In the genomic region with DNA sequence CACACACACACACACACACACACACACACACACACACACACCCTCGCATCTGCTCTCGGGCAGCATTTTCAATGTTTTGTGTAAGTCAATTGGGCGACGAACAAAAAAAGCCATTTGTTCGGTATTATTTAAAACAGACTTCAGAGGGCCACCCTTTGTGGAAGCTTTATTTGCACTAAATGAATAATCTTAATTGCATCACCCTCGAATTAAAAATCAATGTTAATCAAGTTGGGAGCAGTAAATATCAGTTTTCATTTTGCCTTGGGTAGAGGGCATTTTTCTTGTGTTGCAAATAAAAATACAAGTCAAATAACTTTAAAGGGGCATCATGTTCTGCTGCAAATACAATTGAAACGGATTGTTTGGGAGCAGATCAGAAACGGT, we compare ENCODE assay signal across 22 mouse cellular contexts. TPM values are rescaled to one million over a fixed set of nuclear protein-coding genes. Genes with fewer than 3 reads are reported as not detected.
DNase-seq lines count a peak whose midpoint lies in the region; ATAC-seq and TF ChIP-seq lines count a peak whose summit lies in the region.
"Had no signal": no experiment of that assay in that cellular context is flagged by ENCODE, and none has a peak within 500 bp of the region (broad histone marks: within the 10 kb centered on the region; RNA-seq: fewer than 3 reads in every experiment).

No protein-coding gene starts in this region.

- peaks cover 88% of the 10 kb centered on the region for H3K27me3 ChIP-seq in heart, embryonic 15.5 days
- H3K27me3 ChIP-seq in lung, embryonic 14.5 days (ENCODE audit: insufficient read depth, low read length), result peaks cover 93% of the 10 kb centered on the region
- peaks cover 41% of the 10 kb centered on the region for H3K27me3 ChIP-seq in ES-Bruce4 (ENCODE audit: control insufficient read depth, insufficient read depth, low read length, poor library complexity, severe bottlenecking)
- peaks cover 68% of the 10 kb centered on the region for H3K27me3 ChIP-seq in embryonic facial prominence, embryonic 11.5 days (ENCODE audit: control insufficient read depth, insufficient read depth, low read length)

- no peak overlapping the region for H3K27ac ChIP-seq in heart, embryonic 15.5 days
- H3K27ac ChIP-seq in lung, embryonic 14.5 days (ENCODE audit: low read depth), result no peak overlapping the region
- H3K27ac ChIP-seq in ES-Bruce4 (ENCODE audit: insufficient read depth, low read length), result no peak overlapping the region
- no peak overlapping the region for H3K27ac ChIP-seq in embryonic facial prominence, embryonic 11.5 days (replicated peaks; ENCODE audit: low read depth, low read length)
- H3K27ac ChIP-seq: gastrocnemius, adult 2 months; kidney, postnatal 0 days had no signal

- TF ChIP-seq POLR2A in lung, adult 2 months (IDR thresholded peaks at IDR 0.05; ENCODE audit: borderline replicate concordance, extremely low read depth, low read depth, low read length), result no peak
- TF ChIP-seq POLR2A in ES-Bruce4 (IDR thresholded peaks at IDR 0.05; ENCODE audit: insufficient read depth, low read length), result no peak

- no peak overlapping the region for H3K4me3 ChIP-seq in heart, embryonic 15.5 days
- no peak overlapping the region for H3K4me3 ChIP-seq in lung, embryonic 14.5 days (ENCODE audit: low read depth, low read length)
- H3K4me3 ChIP-seq in lung, adult 2 months (replicated peaks; ENCODE audit: extremely low read depth, low read depth, low read length), result no peak overlapping the region
- H3K4me3 ChIP-seq in ES-Bruce4 (ENCODE audit: low read depth, low read length), result peak overlapping the region; percentile 47; the same call in 1 of the 2 replicates
- no peak overlapping the region for H3K4me3 ChIP-seq in embryonic facial prominence, embryonic 11.5 days (ENCODE audit: low read depth, low read length)
- H3K4me3 ChIP-seq: gastrocnemius, adult 2 months had no signal

- H3K9ac ChIP-seq in heart, embryonic 15.5 days, result no peak overlapping the region
- H3K9ac ChIP-seq in lung, embryonic 14.5 days, result no peak overlapping the region
- no peak overlapping the region for H3K9ac ChIP-seq in ES-Bruce4 (ENCODE audit: low read depth, poor library complexity, severe bottlenecking)
- no peak overlapping the region for H3K9ac ChIP-seq in embryonic facial prominence, embryonic 11.5 days (replicated peaks; ENCODE audit: low read length)
- H3K9ac ChIP-seq: liver, postnatal 0 days had no signal

- WGBS in heart, embryonic 15.5 days, result 3% methylated on average over 8 of the region's 8 CpGs
- WGBS in lung, embryonic 14.5 days, result 1% methylated on average over 8 of the region's 8 CpGs
- 5% methylated on average over 8 of the region's 8 CpGs for WGBS in lung, adult 2 months
- WGBS in embryonic facial prominence, embryonic 11.5 days, result 1% methylated on average over 8 of the region's 8 CpGs

- no peak for TF ChIP-seq CTCF in lung, embryonic 14.5 days (IDR thresholded peaks at IDR 0.05; ENCODE audit: low read depth)
- TF ChIP-seq CTCF in lung, adult 2 months (IDR thresholded peaks at IDR 0.05; ENCODE audit: insufficient read depth, low read length), result no peak
- no peak for TF ChIP-seq CTCF in ES-Bruce4 (IDR thresholded peaks at IDR 0.05; ENCODE audit: low read depth, low read length)

- ATAC-seq in heart, embryonic 15.5 days (replicated peaks; ENCODE audit: insufficient number of reproducible peaks, insufficient read depth, low FRiP score, low read depth), result no peak
- ATAC-seq in lung, embryonic 14.5 days (ENCODE audit: insufficient read depth), result no peak
- ATAC-seq in embryonic facial prominence, embryonic 11.5 days (replicated peaks; ENCODE audit: insufficient number of reproducible peaks, low FRiP score, low TSS enrichment, low read depth), result no peak
- ATAC-seq: liver, postnatal 0 days had no signal

- H3K4me1 ChIP-seq in heart, embryonic 15.5 days (replicated peaks), result peaks cover 13% of the 10 kb centered on the region
- H3K4me1 ChIP-seq in lung, embryonic 14.5 days (ENCODE audit: insufficient read depth), result no peaks in the 10 kb centered on the region
- no peaks in the 10 kb centered on the region for H3K4me1 ChIP-seq in lung, adult 2 months (ENCODE audit: control insufficient read depth, insufficient read depth, low read length)
- no peaks in the 10 kb centered on the region for H3K4me1 ChIP-seq in ES-Bruce4 (ENCODE audit: control insufficient read depth, insufficient read depth, low read length)
- peaks cover 2% of the 10 kb centered on the region; the same call in 1 of the 2 replicates for H3K4me1 ChIP-seq in embryonic facial prominence, embryonic 11.5 days (ENCODE audit: control insufficient read depth, insufficient read depth, low read length)

- H3K9me3 ChIP-seq in heart, embryonic 15.5 days (replicated peaks), result no peaks in the 10 kb centered on the region
- H3K9me3 ChIP-seq in lung, embryonic 14.5 days (ENCODE audit: low read depth, low read length), result no peaks in the 10 kb centered on the region
- no peaks in the 10 kb centered on the region for H3K9me3 ChIP-seq in ES-Bruce4 (replicated peaks; ENCODE audit: control insufficient read depth, insufficient read depth, low read length, poor library complexity, severe bottlenecking)
- no peaks in the 10 kb centered on the region for H3K9me3 ChIP-seq in embryonic facial prominence, embryonic 11.5 days (replicated peaks; ENCODE audit: control insufficient read depth, low read length)

- no peaks in the 10 kb centered on the region for H3K36me3 ChIP-seq in heart, embryonic 15.5 days
- H3K36me3 ChIP-seq in lung, embryonic 14.5 days (ENCODE audit: insufficient read depth), result no peaks in the 10 kb centered on the region
- H3K36me3 ChIP-seq in ES-Bruce4 (ENCODE audit: control insufficient read depth, insufficient read depth, low read length, poor library complexity, severe bottlenecking), result no peaks in the 10 kb centered on the region
- H3K36me3 ChIP-seq in embryonic facial prominence, embryonic 11.5 days (replicated peaks; ENCODE audit: control insufficient read depth, insufficient read depth, low read depth, low read length), result no peaks in the 10 kb centered on the region
- H3K36me3 ChIP-seq: G1E had no signal

- no peak for DNase-seq in heart, postnatal 4 days
- DNase-seq in lung, embryonic 14.5 days, result peak; percentile 18
- DNase-seq in lung, adult 2 months, result no peak
- DNase-seq in embryonic facial prominence, embryonic 11.5 days (ENCODE audit: low spot score), result peak; percentile 40
- no peak for DNase-seq in yolk sac, embryonic 10.5 days (ENCODE audit: low spot score)
- DNase-seq: cerebellum, adult 9-11 months; gastrocnemius, adult 2 months; heart, adult 11 months; heart, postnatal 10 days; kidney, adult 11 months; liver, postnatal 0 days; lung, postnatal 36 days; right cerebral cortex, postnatal 14 days had no signal

- H3K4me2 ChIP-seq in heart, embryonic 15.5 days, result peak overlapping the region; percentile 32; the same call in 1 of the 2 replicates
- H3K4me2 ChIP-seq in lung, embryonic 14.5 days, result no peak overlapping the region
- no peak overlapping the region for H3K4me2 ChIP-seq in embryonic facial prominence, embryonic 11.5 days (ENCODE audit: low read depth, low read length)

- no peak for TF ChIP-seq EP300 in ES-Bruce4 (IDR thresholded peaks at IDR 0.05; ENCODE audit: insufficient read depth, low read depth, low read length)

RNA-seq across cellular contexts. Expression of a gene that starts 1.4 kb away (rescaled TPM):
- not detected in 2 replicates for polyA plus RNA-seq in heart, embryonic 15.5 days (2015; fragmentation: Nextera tagmentation; extraction: Ambion mirVana)
- not detected for total RNA-seq in heart, postnatal 4 days (2021)
- not detected in 2 replicates for polyA plus RNA-seq in lung, embryonic 14.5 days (2014; fragmentation: Nextera tagmentation; extraction: Ambion mirVana)
- not detected in 2 replicates for polyA plus RNA-seq in lung, adult 2 months (2012; rRNA removed)
- polyA plus RNA-seq in ES-Bruce4 (2011; ENCODE audit: insufficient read depth, insufficient read length, low read depth, missing spikeins), result not detected in 2 replicates
- 0.60 and 2.6 TPM in 2 replicates for polyA plus RNA-seq in embryonic facial prominence, embryonic 11.5 days (2014; fragmentation: Nextera tagmentation; extraction: Ambion mirVana)
- total RNA-seq: adrenal gland, postnatal 4 days; G1E; gastrocnemius, adult 2 months; heart, postnatal 10 days; layer of hippocampus, adult 18-20 months had no signal
- polyA plus RNA-seq: C2C12; kidney, postnatal 0 days; liver, postnatal 0 days; stomach, embryonic 16.5 days; thymus, postnatal 0 days had no signal

Comparison
In these comparisons a context has a peak if more than half of its experiments do, and no peak if none do; other contexts are left out.
1. DNase-seq: peak in lung, embryonic 14.5 days (single experiment) and embryonic facial prominence, embryonic 11.5 days (single experiment); none in heart, postnatal 4 days (single experiment), lung, adult 2 months (single experiment) and yolk sac, embryonic 10.5 days (single experiment).